Mouse (Mus musculus) ES-E14 (cell line): ENCODE data around the gene Lsm7.

ENCODE experiments used
- CHD2 ChIP-seq: IDR thresholded peaks from 2 replicates; pipeline ENCODE4 v1.6.1; 2014; ENCODE audit warnings: mild to moderate bottlenecking, low read depth, low read length, inconsistent platforms
- HCFC1 ChIP-seq: IDR thresholded peaks from 2 replicates; pipeline ENCODE4 v1.6.1; 2012; ENCODE audit warnings: low read length, inconsistent platforms, borderline replicate concordance; ENCODE audit not compliant: insufficient read depth
- MAFK ChIP-seq: IDR thresholded peaks from 2 replicates; pipeline ENCODE4 v1.6.1; 2014; ENCODE audit warnings: mild to moderate bottlenecking, low read depth, low read length, inconsistent platforms; ENCODE audit not compliant: insufficient read depth
- ZC3H11A ChIP-seq: IDR thresholded peaks from 2 replicates; pipeline ENCODE4 v1.6.1; 2012; ENCODE audit warnings: low read depth, mild to moderate bottlenecking, inconsistent platforms, low read length, borderline replicate concordance
- ZNF384 ChIP-seq: IDR thresholded peaks from 2 replicates; pipeline ENCODE4 v1.6.1; 2012; ENCODE audit warnings: low read depth, low read length, inconsistent platforms

GRCm38 (mm10) chr10:80837827-80838226 is 17.2 kb downstream of the Lsm7 start:
- TF ChIP-seq ZC3H11A (no peak), MAFK (no peak), CHD2 (no peak), HCFC1 (no peak), ZNF384 (no peak)
